Mouse (Mus musculus) forebrain, postnatal 0 days (tissue): ENCODE results near the gene Rad51b. TPM values are rescaled to one million over a fixed set of nuclear protein-coding genes. Genes with fewer than 3 reads are reported as not detected.

Experiments
- ATAC-seq: fragments of 200-750 bp; cut with Nextera tagmentation; 2 replicates; pipeline ENCODE4 v1.8.0; 2017; ENCODE audit warnings: mild to moderate bottlenecking, moderate library complexity
- DNase-seq: peaks from one replicate; pipeline ENCODE4 v3.0.0-alpha.2; 2015
- H3K27ac ChIP-seq: fragments of 300-500 bp; sonication (generic); 2 replicates; pipeline ENCODE4 v1.5.1; 2014; ENCODE audit warnings: low read depth, mild to moderate bottlenecking, antibody characterized with exemption, low read length, moderate library complexity, mixed read lengths
- H3K27me3 ChIP-seq: fragments of 300-500 bp; sonication (generic); 2 replicates; pipeline ENCODE4 v1.6.1; 2014; ENCODE audit warnings: mild to moderate bottlenecking, low read length, mixed read lengths; ENCODE audit not compliant: insufficient read depth
- H3K36me3 ChIP-seq: fragments of 300-500 bp; sonication (generic); 2 replicates; pipeline ENCODE4 v1.6.1; 2014; ENCODE audit warnings: mild to moderate bottlenecking, moderate library complexity; ENCODE audit not compliant: insufficient read depth
- H3K4me1 ChIP-seq: fragments of 300-500 bp; sonication (generic); 2 replicates; pipeline ENCODE4 v1.6.1; 2014; ENCODE audit warnings: antibody characterized with exemption; ENCODE audit not compliant: insufficient read depth
- H3K4me2 ChIP-seq: fragments of 300-500 bp; sonication (generic); 2 replicates; pipeline ENCODE4 v1.6.1; 2014; ENCODE audit warnings: low read depth, mild to moderate bottlenecking, moderate library complexity
- H3K4me3 ChIP-seq: fragments of 300-500 bp; sonication (generic); 2 replicates; pipeline ENCODE4 v1.5.1; 2014; ENCODE audit warnings: low read depth, low read length, mixed read lengths
- H3K9ac ChIP-seq: fragments of 300-500 bp; sonication (generic); 2 replicates; pipeline ENCODE4 v1.6.1; 2014; ENCODE audit warnings: mild to moderate bottlenecking
- H3K9me3 ChIP-seq: fragments of 300-500 bp; sonication (generic); 2 replicates; pipeline ENCODE4 v1.6.1; 2016; ENCODE audit warnings: low read length
- CTCF ChIP-seq: sonication (generic); IDR thresholded peaks from 2 replicates; pipeline ENCODE4 v1.5.1; 2016; ENCODE audit warnings: antibody characterized with exemption, control low read depth, low read depth
- WGBS: fragments of 180-500 bp; shearing (Covaris S2); extraction: QIAGEN DNeasy Blood & Tissue Kit; methylation state at CpG from one replicate; pipeline ENCODE4 v1.1.7; 2014; 5-methylcytosine and 5-hydroxymethylcytosine counted together
- polyA plus RNA-seq: library from polyadenylated mRNA; unstranded; fragments of >200 nt; fragmentation: Nextera tagmentation; extraction: Ambion mirVana; gene quantifications from 2 replicates; pipeline ENCODE4 v1.2.1, GENCODE M21; 2015
- total RNA-seq: library from RNA; depleted of rRNA; stranded (reverse); fragments of >200 nt; gene quantifications from 2 replicates; pipeline ENCODE4 v1.2.3, GENCODE M21; 2014; rRNA removed

The Rad51b gene
- total and polyA plus RNA-seq, 2 experiments from 2014 or later: 0.62 to 1.1 TPM

DNA sequence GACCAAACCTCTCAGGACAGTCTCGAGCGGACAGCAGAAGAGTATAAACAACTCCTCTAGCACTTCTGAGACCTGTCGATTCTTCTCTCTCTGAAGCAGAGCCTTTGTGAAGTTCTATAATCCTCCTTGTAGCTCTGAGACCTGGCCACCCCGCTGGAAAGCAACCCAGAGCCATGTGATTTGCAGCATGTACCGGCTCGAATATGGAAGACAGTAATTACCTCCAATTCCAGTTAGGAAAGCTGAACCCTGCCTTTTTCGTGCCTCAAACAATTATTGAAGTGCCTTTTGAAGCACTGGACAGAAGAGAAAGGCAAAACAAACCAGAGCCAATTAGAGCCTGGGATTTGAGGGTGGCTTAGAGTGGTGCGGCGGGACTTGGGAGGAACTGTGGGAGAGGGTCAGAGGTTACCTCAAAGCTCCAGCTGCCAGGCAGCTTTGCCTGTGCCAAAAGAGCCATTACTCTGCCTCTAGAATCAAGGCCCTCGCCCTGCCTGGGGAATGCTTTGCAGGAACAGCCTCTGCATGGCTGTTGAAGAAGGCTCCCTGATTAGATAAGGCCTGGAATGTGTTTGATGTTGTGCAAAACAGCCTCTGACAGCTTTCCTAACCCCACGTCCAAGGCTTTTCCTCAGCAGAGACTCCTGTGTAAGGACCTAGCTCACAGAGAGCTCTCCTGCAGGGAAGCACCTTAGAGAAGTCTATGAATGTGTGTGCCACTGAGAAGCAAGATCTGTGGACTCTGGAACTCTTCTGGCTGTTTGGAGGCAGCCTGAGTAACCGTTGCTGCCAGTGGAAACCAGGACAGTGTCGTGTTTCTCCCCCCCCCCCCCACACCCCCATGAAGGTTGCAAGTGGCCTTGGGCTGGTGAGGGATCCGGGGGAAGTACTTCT lies 562.5 kb downstream of the Rad51b start:
- Histone ChIP-seq H3K4me2 (no peak overlapping the region), H3K36me3 (no peaks in the 10 kb centered on the region), H3K4me1 (no peaks in the 10 kb centered on the region), H3K27me3 (no peaks in the 10 kb centered on the region), H3K4me3 (no peak overlapping the region), H3K27ac (no peak overlapping the region; the same call in 1 of the 2 replicates), H3K9me3 (no peaks in the 10 kb centered on the region), H3K9ac (no peak overlapping the region)
- DNase-seq (no peak), ATAC-seq (no peak)
- no peak for TF ChIP-seq CTCF
- 18% methylated on average over 14 of the region's 14 CpGs for WGBS

GRCm38 (mm10) chr12:79860248-79860555 lies 563.1 kb downstream of the Rad51b start:
- Histone ChIP-seq H3K9ac (no peak overlapping the region), H3K27me3 (no peaks in the 10 kb centered on the region), H3K36me3 (no peaks in the 10 kb centered on the region), H3K4me3 (no peak overlapping the region), H3K9me3 (no peaks in the 10 kb centered on the region), H3K27ac (no peak overlapping the region; the same call in 1 of the 2 replicates), H3K4me2 (no peak overlapping the region), H3K4me1 (no peaks in the 10 kb centered on the region)
- DNase-seq: no peak
- 75% methylated on average over 2 of the region's 2 CpGs for WGBS
- no peak for TF ChIP-seq CTCF
- no peak for ATAC-seq

Other genes starting within 250 kb of the Rad51b start
- 14.0 and 15.5 TPM in 2 replicates for gene Pigh, start 207.6 kb upstream of the Rad51b start, total RNA-seq
- gene Pigh, start 207.6 kb upstream of the Rad51b start, polyA plus RNA-seq: 6.9 and 12.7 TPM in 2 replicates
- gene Arg2, start 166.5 kb upstream of the Rad51b start, total RNA-seq: 15.9 and 16.1 TPM in 2 replicates
- gene Arg2, start 166.5 kb upstream of the Rad51b start, polyA plus RNA-seq: 19.6 and 22.7 TPM in 2 replicates
- gene Vti1b, start 124.6 kb upstream of the Rad51b start, total RNA-seq: 97.6 and 129 TPM in 2 replicates
- gene Vti1b, start 124.6 kb upstream of the Rad51b start, polyA plus RNA-seq: 218 and 236 TPM in 2 replicates
- gene Rdh11, start 105.0 kb upstream of the Rad51b start, total RNA-seq: 48.3 and 52.2 TPM in 2 replicates
- gene Rdh11, start 105.0 kb upstream of the Rad51b start, polyA plus RNA-seq: 35.1 and 38.4 TPM in 2 replicates
- gene Rdh12, start 88.4 kb upstream of the Rad51b start, total RNA-seq: 1.2 and 1.3 TPM in 2 replicates
- 0.62 and 1.1 TPM in 2 replicates for gene Rdh12, start 88.4 kb upstream of the Rad51b start, polyA plus RNA-seq
- 13.1 and 25.2 TPM in 2 replicates for gene Zfyve26, start 978 bp upstream of the Rad51b start, total RNA-seq
- gene Zfyve26, start 978 bp upstream of the Rad51b start, polyA plus RNA-seq: 1.9 and 4.4 TPM in 2 replicates